Mouse (Mus musculus) testis, postnatal 10 days (tissue): Measurements from ENCODE around the gene Dnajb5.
A peak's percentile ranks its signal among the peaks of the same experiment; 100 is the strongest.

Experiments
- DNase-seq: peaks from one replicate; pipeline ENCODE4 v3.0.0; 2021; ENCODE audit warnings: low spot score

The Dnajb5 gene

DNA sequence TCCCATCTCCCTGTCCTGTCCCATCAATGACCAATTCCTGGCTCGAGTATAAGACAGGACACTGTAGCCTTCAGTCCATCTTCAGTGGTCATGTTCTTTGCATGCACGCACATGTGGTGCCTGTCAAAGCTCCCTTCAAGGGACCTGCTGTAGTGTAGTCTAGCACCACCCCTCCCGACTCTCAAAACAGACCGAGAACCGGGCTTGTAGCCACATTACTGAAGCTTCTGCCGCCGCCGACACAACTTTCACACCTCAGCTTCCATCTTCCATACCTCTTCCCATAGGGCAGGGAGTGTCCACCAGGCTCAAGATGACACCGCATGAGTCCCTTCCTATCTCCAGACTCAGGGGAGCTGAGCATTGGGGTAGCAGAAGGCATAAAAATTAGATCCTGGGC lies 5.4 kb upstream of the Dnajb5 start:
- DNase-seq, result no peak

GRCm38 (mm10) chr4:42945043-42945442 lies 4.6 kb upstream of the Dnajb5 start:
- peak; percentile 73 for DNase-seq

DNA sequence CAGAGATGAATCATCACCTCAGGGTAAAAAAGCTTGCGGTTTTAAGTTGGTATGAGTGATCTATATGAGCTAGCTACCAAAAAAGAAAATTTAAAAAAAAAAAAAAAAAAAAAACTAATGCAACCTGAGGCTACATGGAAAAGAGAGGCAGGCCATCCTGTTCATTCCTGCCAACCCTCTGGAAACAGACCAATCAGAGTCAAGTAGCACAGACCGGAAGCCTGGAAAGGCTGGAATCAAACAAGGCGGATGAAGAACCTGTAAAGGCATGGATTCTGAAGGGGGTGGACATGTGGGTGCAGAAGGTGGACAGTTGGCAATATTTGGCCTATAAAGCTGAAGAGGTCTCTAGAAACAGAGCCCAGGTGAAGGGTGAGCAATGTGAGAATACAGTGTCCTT lies 4.2 kb upstream of the Dnajb5 start:
- no peak for DNase-seq

GRCm38 (mm10) chr4:42945952-42946351 lies 3.7 kb upstream of the Dnajb5 start:
- peak; percentile 76 for DNase-seq

- DNase-seq, result no peak
These were observed 2.8 kb upstream of the Dnajb5 start for GRCm38 (mm10) chr4:42946733-42947290.

DNA sequence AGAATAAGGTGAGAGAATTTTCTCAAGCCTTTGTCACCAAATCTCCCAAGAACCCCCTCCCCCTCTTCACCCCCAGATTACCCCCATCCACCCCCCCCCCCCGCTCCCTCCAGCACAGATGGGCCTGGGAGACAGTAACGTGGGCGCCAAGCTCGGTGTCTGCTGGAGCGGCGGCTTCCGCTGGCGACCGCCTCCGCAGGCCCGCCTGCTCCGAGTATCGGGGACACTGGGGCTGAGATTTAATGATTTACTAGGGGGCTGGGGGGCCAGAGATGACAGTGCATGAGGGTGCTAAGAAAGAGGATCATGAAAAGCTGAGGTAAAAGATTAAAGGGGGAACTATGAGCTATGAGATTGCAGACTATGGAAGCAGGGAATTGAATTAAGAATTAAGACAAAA lies 1.1 kb upstream of the Dnajb5 start:
- DNase-seq, result no peak

DNA sequence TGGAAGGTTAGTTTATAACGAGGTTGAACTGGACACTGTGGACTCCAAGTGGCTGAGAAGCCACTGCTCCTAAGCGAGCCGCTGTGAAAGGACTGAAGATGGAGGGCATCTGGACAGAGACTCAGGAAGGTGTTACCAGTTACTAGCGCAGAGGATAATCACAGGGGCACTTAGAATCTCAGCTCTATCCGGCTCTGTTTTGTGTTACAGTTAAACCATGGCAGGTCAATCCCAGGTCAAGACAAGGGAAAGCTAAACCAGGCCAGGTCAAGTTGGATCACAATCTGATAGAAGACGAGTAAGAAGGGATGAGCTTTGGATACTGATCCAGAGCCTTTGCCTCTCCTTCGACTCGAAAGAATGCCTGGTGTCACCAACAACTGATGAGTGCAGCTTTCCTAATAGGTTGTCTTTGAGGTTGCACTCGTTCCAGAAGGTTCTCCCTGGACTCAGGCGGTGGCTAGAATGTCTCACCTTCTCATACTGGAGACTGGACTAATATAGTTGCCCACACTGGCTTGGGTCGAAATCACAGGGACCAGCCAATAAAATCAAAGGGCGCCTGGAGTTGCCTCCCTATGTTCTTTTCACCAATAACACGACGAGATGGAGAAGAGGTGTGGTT lies 451 bp upstream of the Dnajb5 start:
- no peak for DNase-seq

GRCm38 (mm10) chr4:42950065-42950558 lies 498 bp downstream of the Dnajb5 start:
- peak; percentile 88 for DNase-seq

- DNase-seq, result no peak
These were observed 1.9 kb downstream of the Dnajb5 start for GRCm38 (mm10) chr4:42951206-42952195.

DNA sequence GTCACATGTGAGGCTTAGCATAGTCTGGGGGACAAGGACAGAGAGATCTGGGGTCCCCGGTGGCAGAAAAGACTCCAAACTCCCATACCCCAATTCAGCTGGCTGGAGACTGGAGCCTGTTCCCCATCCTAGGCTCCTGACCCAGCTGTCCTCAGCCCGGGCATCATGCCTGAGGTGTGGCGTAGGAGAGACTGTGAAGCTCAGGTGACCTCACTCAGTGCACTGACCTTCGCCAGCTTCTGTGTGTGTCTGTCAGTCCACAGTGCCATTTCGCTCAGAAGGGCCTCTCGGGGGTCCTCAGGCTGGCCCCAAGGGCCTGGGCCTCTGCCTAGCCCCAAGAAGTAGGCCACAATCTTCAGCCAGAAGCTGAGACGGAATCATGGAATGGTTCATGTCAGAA lies 2.9 kb downstream of the Dnajb5 start:
- no peak for DNase-seq

DNA sequence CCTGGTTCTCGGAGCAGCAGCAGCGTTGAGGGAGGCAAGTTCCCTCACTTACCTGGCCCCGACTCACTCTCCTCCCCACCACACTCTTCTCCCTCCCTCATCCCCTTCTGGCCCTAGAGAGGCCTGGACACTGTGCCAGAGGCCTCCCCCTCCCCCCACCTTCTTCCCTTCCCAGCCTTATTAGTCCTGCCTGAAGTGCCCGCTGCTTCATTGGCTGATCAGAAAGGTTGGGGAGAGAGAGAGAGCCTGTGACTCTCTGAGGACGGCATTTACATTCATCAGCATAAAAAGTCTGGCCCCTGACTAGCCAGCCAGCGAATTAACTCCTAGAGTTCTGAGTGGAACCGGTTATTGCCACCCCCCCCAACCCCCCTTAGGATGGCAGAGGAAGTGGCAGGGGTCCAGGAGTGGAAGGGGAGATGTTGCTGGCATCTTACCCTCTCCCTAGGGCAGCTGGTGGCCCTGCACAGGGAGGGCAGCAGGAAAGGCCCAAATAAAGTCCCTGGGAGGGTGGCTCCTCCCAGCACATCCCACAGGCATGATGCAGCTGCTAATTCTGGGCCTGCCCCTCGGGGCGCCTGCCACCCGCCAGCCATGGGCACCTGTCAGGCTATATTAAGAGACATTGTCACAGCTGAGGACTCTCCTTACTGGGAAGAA lies 4.0 kb downstream of the Dnajb5 start:
- DNase-seq, result no peak

- DNase-seq, result peak; percentile 89
These were observed 4.7 kb downstream of the Dnajb5 start for GRCm38 (mm10) chr4:42954297-42954696.

DNA sequence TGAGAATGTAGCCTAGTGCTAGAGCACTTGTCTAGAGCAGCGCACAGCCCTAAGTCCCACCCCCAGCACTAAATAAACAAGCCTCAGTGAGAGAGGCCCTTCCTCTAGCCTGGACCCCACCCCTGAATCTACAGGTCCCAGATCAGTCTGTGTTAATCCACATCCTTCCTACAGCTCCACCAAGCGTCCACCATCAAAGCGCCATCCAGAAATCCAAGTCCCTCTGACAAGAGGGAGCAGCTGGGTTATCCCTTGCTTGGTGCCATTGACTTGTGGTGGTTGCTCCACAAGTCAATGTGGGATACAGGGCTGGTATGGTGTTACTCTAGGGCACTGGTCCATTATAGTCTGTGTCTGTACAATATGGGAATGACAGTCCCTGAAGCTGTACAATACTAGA lies 5.6 kb downstream of the Dnajb5 start:
- DNase-seq, result no peak

DNA sequence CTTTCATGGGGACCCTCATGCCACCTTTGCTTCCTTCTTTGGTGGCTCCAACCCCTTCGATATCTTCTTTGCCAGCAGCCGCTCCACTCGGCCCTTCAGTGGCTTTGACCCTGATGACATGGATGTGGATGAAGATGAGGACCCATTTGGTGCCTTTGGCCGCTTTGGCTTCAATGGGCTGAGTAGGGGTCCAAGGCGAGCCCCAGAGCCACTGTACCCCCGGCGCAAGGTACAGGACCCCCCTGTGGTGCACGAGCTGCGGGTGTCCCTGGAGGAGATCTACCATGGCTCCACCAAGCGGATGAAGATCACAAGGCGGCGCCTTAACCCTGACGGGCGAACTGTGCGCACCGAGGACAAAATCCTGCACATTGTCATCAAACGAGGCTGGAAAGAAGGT lies 7.0 kb downstream of the Dnajb5 start:
- no peak for DNase-seq

DNA sequence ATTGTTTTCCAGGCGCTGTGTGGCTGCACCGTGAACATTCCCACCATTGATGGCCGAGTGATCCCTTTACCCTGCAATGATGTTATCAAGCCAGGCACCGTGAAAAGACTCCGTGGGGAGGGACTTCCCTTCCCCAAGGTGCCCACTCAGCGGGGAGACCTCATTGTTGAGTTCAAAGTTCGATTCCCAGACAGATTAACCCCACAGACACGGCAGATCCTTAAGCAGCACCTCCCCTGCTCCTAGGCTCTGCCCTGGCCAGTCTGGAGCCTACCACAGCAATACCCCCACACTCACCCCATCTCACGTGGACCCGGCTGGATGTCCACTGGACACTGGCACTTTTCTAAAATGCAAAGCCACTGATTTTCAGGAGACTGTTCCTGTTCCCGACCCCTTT lies 7.7 kb downstream of the Dnajb5 start:
- DNase-seq, result no peak

DNA sequence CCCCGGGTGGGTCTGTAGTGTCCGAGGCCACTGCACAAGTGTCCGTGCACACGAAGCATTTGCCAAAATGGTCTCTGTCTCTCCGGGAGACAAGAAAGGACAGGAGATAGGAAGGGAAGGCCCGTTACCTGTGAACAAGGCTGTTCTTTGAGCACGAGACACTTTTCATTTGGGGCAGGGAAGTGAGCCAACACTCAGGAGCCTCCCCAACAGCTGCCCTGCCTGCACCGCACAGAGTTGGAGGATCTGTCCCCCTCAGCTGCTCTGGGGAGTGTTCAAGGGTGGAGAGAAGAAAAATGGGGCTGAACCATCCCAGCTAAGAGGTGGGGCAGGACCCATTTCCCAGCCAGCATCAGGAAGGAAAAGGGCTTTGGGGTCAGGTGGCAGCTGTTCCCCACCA lies 8.4 kb downstream of the Dnajb5 start:
- DNase-seq, result no peak

DNA sequence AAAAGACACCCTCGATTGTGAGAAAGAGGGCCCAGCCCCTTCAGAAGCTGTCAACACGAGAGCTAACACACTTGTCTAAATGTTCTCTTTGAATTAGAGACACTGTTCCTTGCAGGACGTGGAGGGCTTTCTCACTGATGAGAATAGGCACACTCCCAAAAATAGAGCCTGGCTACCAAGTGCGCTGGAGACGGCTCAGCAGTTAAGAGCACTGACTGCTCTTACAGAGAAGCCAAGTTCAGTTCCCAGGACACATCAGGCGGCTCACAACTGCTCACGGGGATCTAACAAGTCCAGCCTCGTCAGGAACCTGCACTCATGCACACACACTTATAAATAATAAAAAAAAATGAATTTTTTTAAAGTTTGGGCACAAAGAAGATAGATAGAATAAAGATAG lies 9.3 kb downstream of the Dnajb5 start:
- DNase-seq, result no peak

DNA sequence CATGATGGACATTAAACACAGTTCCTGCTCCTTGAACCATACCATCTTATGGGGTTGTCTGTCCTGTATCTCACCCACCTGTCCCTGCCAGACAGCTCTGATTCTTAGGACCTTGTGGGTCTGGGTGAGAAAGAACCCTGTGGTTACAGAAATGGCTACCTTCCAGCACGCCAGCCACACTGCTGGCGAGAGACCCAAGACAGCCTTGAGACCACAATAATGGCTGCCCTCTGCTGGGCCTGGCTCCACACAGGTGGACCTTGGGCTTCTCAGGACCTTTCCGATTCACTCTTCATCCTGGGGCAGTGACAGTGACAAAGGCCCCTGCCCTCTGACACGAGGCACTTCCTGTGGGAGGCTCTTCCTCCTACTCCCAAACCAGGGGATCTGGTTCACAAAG lies 9.8 kb downstream of the Dnajb5 start:
- DNase-seq, result no peak

DNA sequence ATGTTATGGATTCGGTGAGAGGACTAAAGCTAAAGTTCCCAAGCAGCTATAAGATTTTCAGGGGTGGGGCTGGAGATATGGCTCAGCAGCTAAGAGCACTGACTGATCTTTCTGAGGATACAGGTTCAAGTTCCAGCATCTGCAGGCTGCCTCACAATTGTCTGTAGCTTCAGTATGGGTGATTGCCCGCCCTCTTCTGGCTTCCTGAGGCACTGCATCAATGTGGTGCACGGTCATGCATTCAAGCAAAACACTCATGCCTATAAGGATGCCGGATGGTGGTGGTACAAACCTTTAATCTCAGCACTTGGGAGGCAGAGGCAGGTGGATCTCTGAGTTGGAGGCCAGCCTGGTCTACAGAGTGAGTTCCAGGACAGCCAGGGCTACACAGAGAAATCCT lies 12.0 kb downstream of the Dnajb5 start:
- peak; percentile 66 for DNase-seq

DNA sequence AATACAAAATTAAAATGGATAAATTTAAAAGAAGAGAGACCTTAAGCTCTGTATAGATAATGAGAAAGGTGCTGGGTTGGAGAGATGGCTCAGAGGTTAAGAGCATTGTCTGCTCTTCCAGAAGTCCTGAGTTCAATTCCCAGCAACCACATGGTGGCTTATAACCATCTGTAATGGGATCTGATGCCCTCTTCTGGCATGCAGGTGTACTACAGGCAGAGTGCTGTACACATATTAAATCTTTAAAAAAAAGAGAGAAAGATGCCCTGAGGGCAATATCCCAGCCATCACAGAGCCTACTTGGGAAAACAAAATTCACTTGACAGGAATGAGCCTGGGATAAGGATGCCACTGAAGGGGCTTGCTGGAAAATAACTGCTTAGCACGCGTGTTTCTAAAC lies 13.9 kb downstream of the Dnajb5 start:
- DNase-seq, result no peak

DNA sequence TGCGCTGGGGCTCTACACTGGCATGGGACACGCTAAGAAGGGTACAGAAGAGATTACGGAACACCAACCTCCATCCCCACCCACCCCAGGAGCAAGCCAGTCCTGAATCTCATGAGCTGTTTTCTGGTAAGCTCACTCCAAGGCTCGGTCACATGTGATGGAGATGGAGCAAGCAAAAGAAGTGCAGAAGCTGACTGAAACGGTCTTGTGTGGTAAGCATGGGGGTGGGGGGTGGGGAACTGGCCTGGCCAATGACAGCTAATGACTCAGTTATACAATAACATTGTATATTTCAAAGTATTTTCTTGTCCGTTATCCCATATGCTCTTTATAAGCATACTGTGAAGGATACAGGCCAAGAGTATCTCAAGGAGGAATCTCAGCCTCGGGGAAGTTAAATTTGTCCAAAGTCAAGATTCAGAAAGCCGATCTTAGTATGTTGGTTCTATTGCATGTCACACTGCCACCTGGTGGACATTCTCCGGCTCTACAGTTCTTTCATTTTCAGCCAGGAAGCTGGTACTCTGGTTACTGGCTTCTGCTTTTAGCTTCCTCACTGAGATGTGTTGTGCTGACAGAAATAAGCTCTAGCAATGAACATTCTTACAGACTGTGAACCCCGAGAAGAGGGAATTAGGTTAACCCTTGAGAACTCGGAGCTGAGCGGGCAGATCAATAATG lies 15.6 kb downstream of the Dnajb5 start:
- DNase-seq, result no peak

- no peak for DNase-seq
These were observed 19.7 kb downstream of the Dnajb5 start, which contains the start of gene 1700022I11Rik for GRCm38 (mm10) chr4:42969304-42969703. Gene 1700022I11Rik (plus strand): TSS chr4:42969604.
